Mouse (Mus musculus) megakaryocyte, embryonic 14.5 days (primary cell): ENCODE data around the gene Btnl10. TPM values are rescaled to one million over a fixed set of nuclear protein-coding genes. Genes with fewer than 3 reads are reported as not detected.

Experiments
- H3K27me3 ChIP-seq: replicated peaks from 2 replicates; pipeline ENCODE3; 2012; ENCODE audit warnings: inconsistent platforms
- H3K36me3 ChIP-seq: replicated peaks from 2 replicates; pipeline ENCODE3; 2012; ENCODE audit warnings: low read length, inconsistent platforms, mixed read lengths
- H3K4me1 ChIP-seq: 2 replicates; pipeline ENCODE4 v1.6.1; 2012; ENCODE audit warnings: inconsistent platforms
- H3K4me3 ChIP-seq: replicated peaks from 2 replicates; pipeline ENCODE3; 2012; ENCODE audit warnings: moderate library complexity, mild to moderate bottlenecking, inconsistent platforms
- H3K9me3 ChIP-seq: 2 replicates; pipeline ENCODE4 v1.6.1; 2012; ENCODE audit warnings: inconsistent platforms
- FLI1 ChIP-seq: IDR thresholded peaks from 2 replicates; pipeline ENCODE4 v1.6.1; 2012; ENCODE audit warnings: low read length, inconsistent platforms, mixed read lengths
- GATA1 ChIP-seq: IDR thresholded peaks from 3 replicates; pipeline ENCODE4 v1.6.1; 2012; ENCODE audit warnings: mixed read lengths, low read length, inconsistent platforms, borderline replicate concordance
- polyA plus RNA-seq: library from polyadenylated mRNA; stranded (reverse); fragments of >175 nt; gene quantifications from 2 replicates; pipeline ENCODE4 v1.2.3, GENCODE M21; 2012; ENCODE audit warnings: low replicate concordance; ENCODE audit not compliant: insufficient read depth

Btnl10 gene
- polyA plus RNA-seq: not detected in 2 replicates

DNA sequence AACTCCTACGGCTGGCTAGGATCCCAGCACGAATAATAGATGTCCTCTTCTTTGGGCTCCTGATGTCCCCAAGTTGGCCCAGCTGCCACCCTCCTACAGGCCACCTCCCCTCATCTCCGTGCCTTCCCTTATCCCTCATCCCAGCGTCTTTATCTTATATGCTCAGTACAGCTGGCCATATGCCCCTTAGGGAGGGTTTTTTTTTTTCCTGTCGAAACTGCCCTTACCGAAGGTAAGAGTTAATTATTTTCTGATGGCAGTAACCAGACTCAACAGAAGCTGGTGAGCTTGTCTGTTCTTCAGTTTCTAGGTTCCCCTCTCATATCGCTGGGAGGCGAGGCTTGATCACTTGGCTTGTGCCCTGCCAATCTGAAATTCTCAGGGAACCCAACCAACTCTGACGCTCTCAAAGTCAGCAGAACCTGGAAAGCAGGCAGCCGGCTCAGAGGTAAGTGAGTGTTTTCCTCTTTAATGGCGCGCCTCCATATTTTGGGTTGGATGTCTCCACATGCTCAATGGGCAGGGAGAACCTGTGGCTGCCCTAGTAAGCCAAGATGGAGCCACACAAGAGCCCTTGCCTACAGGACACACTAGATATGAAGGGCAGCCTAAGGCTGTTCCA is at the start of gene Btnl10:
TSS of gene Btnl10 (plus strand) at position 164 of the 622 bp plus-strand sequence.
- no peaks in the 10 kb centered on the region for H3K36me3 ChIP-seq
- TF ChIP-seq FLI1 (no peak), GATA1 (no peak)
- no peaks in the 10 kb centered on the region for H3K9me3 ChIP-seq
- peaks cover 22% of the 10 kb centered on the region for H3K27me3 ChIP-seq
- peak within 1 kb of the TSS; percentile 62 for H3K4me3 ChIP-seq
- peaks cover 45% of the 10 kb centered on the region for H3K4me1 ChIP-seq

DNA sequence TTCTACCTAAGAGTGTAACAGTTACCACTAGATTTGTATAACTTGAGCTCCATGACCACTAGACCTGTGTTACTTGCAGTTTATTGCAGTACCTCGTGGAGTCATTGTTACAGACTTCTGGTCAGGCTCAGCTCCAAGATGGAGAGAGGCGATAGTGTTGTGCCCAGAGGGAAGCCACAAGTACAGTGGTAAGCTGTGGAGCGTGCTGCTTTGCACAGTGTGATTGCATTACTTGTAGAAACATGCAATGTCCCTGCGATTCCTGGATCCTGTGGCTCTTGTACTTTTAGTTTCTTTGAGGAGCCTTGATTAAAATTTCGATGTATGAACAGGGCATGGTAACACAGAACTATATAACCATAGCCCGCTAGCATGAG is 49.8 kb upstream of the Btnl10 start:
- H3K4me3 ChIP-seq: peak overlapping the region; percentile 94
- H3K4me1 ChIP-seq: peaks cover 25% of the 10 kb centered on the region
- peaks cover 27% of the 10 kb centered on the region for H3K36me3 ChIP-seq
- H3K27me3 ChIP-seq: no peaks in the 10 kb centered on the region
- no peak for TF ChIP-seq FLI1
- peaks cover 8% of the 10 kb centered on the region; the same call in 1 of the 2 replicates for H3K9me3 ChIP-seq

DNA sequence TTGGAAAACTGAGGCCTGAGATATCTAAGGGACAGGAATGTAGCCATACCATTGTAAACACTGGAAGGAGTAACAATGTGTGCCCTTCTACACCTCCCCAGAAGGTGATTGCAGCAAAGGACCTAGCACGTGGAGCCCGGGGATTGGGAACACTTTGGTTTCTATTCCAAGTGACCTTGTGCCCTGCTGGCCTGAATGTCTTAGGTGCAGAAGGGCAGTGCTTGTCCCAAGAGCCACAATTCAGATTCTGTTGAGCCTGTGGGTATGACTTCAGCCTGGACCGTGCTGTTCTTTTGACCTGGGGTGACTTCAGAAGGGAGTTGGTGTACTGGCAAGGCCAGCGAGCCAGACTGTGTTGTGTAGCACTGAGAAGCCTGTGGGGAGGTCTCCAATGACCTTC is 46.7 kb upstream of the Btnl10 start:
- no peaks in the 10 kb centered on the region for H3K9me3 ChIP-seq
- no peaks in the 10 kb centered on the region for H3K27me3 ChIP-seq
- peaks cover 31% of the 10 kb centered on the region for H3K36me3 ChIP-seq
- TF ChIP-seq FLI1: no peak
- TF ChIP-seq GATA1: no peak
- H3K4me3 ChIP-seq: no peak overlapping the region
- peaks cover 25% of the 10 kb centered on the region for H3K4me1 ChIP-seq

DNA sequence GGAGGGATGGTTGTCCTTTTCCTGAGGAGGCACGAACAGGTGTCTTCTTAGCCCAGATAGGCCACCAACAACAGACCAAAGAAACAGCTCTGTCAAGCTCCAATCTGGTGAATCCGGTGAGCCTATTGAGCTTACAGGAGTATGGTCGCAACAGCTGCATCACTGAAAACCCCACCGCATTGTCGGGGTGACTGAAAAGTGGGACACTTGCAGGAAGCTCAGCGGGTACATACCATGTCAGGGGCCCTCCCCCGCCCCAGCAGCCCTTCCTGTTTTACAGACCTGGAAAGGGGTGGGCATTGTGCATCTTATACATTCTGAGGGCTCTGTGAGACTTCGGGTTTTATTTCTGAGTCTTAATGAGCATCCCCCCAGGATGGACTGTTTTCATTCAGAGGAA is 34.0 kb upstream of the Btnl10 start:
- peaks cover 49% of the 10 kb centered on the region for H3K36me3 ChIP-seq
- TF ChIP-seq GATA1 (no peak), FLI1 (no peak)
- H3K4me3 ChIP-seq: no peak overlapping the region
- peaks cover 7% of the 10 kb centered on the region for H3K4me1 ChIP-seq
- no peaks in the 10 kb centered on the region for H3K27me3 ChIP-seq
- H3K9me3 ChIP-seq: peaks cover 15% of the 10 kb centered on the region

DNA sequence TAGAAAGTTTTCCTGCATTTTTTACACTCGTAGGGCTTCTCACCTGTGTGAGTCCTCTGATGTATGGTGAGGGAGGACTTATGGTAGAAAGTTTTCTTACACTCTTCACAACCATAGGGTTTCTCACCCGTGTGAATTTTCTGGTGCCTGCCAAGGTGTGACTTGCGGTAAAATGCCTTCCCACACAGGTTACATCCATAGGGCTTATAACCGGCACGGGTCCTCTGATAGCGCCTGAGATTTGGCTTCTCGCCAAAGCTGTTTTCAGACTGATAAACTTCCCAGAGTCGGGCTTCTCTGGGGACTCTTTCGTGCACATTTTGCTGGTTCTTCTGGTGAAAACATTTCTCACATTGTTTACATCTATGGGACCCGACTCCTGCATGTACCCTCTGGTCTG is 27.2 kb upstream of the Btnl10 start:
- Histone ChIP-seq H3K9me3 (peaks cover 20% of the 10 kb centered on the region), H3K4me3 (no peak overlapping the region), H3K4me1 (peaks cover 7% of the 10 kb centered on the region), H3K36me3 (peaks cover 65% of the 10 kb centered on the region), H3K27me3 (no peaks in the 10 kb centered on the region)
- no peak for TF ChIP-seq FLI1
- no peak for TF ChIP-seq GATA1

DNA sequence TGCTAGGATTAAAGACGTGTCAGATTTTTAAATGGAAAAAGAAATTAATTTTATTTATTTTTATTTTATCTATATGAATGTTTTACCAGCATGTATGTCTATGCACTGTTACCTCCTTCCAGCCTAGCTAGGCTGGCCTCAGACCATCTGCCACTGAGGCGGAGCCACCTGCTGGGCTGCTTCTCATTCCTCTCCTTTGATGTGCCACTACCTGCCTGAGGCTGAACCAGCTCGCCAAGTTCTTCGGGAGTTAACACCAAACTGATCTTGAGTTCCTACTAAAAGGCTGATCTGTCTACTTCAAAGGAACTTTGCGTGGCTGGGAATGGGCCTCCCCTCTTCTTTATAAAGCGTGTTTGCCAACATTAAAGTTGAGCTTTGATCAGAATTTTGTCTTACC is 23.3 kb upstream of the Btnl10 start:
- H3K4me1 ChIP-seq: 0 out of 2 replicates have a peak, but pooled peaks cover 3% of the 10 kb centered on the region
- H3K36me3 ChIP-seq: peaks cover 83% of the 10 kb centered on the region
- TF ChIP-seq GATA1 (no peak), FLI1 (no peak)
- H3K4me3 ChIP-seq: no peak overlapping the region
- H3K27me3 ChIP-seq: no peaks in the 10 kb centered on the region
- H3K9me3 ChIP-seq: peaks cover 5% of the 10 kb centered on the region

DNA sequence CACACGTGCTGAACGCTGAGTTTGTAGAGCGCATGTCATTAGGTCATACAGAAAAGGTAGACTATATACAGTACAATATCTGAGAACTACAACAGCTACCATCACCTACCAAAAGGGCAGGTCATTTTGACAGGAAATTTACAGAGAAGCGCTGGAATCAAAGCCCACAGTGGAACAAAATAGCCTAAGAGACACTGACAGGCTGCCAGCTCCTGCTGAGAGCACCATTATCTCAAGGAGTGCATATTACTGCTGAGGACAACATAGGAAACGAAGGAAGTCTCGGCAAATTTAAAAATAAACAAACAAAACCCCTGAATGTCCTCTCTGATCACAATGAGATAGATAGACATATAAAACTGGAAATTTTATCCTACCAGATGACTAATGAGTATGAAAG is 20.2 kb upstream of the Btnl10 start:
- no peak for TF ChIP-seq FLI1
- TF ChIP-seq GATA1: no peak
- H3K4me3 ChIP-seq: no peak overlapping the region
- H3K4me1 ChIP-seq: peaks cover 12% of the 10 kb centered on the region
- H3K36me3 ChIP-seq: peaks cover 79% of the 10 kb centered on the region
- no peaks in the 10 kb centered on the region for H3K27me3 ChIP-seq
- H3K9me3 ChIP-seq: no peaks in the 10 kb centered on the region

DNA sequence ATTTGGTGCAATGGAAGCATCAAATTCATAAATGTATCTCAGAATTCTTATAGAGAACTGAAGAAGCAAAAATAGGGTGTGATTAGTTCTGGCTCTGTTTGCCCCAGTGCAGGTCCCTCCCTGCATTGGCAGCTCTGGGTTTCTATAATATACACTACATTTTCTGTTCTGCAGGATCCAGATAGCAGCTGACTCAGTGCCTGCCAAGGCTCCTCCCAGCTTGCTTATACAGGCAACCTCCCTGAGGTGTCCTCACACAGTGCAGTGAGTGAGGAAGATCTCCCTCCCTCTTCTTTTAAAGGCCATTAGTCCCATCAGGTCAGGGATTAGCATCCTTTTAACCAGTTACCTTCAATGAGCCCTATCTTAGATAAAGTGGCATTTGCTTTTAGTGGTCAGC is 16.6 kb upstream of the Btnl10 start:
- no peak for TF ChIP-seq FLI1
- no peak for TF ChIP-seq GATA1
- no peaks in the 10 kb centered on the region for H3K27me3 ChIP-seq
- no peak overlapping the region for H3K4me3 ChIP-seq
- peaks cover 59% of the 10 kb centered on the region for H3K36me3 ChIP-seq
- H3K4me1 ChIP-seq: peaks cover 26% of the 10 kb centered on the region
- H3K9me3 ChIP-seq: no peaks in the 10 kb centered on the region

DNA sequence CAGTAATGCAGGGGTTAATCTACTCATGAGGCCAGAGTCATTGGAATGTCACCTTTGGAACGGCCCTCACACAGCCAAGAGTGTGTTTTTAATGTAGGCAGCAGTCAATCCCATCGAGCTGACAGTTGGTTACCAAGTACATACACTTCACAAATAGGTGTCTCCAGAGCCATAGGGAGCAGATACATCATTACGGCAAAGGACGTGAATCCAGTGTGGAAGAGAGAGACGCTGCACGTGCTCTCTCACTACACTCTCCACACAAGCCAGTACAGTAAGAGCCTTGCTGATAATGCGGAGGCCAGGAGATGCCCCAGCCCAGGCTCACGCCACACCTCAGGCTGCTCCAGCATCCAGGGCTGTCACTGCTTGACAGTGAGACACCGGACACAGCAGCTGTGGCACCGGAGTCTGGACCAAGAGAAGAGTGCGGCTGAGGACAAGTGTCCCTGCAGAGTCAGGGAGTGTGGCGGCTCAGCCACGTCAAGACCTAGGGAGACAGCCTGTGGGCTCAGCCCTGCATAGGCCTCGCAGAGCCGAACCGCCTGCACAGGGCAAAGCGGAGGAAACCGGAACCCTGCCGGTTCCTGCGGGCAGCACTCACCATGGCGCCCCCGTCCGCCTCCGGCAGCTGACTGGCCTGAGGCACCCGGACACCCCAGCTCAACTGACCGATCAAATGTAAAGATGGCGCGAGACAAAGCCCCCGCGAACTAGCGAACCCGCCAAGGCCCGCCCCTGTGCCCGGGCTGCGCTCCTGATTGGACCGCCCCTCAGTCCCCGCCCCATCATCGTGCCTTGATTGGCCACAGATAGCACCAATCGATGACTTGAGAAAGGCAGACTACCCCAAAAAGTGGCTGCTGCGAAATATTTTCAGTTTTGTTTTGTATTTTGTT is 13.9 kb upstream of the Btnl10 start, which contains the start of gene Zfp39:
TSS of gene Zfp39 (minus strand) at position 715 of the 899 bp plus-strand sequence.
- Histone ChIP-seq H3K36me3 (peaks cover 36% of the 10 kb centered on the region), H3K4me3 (peak within 1 kb of the TSS; percentile 92), H3K9me3 (no peaks in the 10 kb centered on the region), H3K27me3 (peaks cover 8% of the 10 kb centered on the region), H3K4me1 (peaks cover 23% of the 10 kb centered on the region)
- TF ChIP-seq GATA1: no peak
- no peak for TF ChIP-seq FLI1

DNA sequence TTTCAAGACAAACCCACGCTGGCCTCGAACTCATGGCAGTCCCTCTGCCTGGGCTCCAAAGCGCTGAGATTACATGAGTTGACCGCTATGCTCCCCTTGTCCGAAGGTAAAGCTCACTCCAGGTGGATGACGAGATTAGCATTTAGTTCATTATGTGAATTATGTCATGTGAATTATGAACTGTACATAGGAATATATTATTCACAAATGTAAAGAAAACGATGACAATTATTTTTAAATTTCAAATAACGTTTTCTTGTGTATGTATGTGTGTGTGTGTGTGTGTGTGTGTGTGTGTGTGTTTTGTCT is 13.3 kb upstream of the Btnl10 start:
- peaks cover 25% of the 10 kb centered on the region for H3K4me1 ChIP-seq
- H3K27me3 ChIP-seq: peaks cover 11% of the 10 kb centered on the region
- TF ChIP-seq FLI1: no peak
- no peak for TF ChIP-seq GATA1
- peaks cover 30% of the 10 kb centered on the region for H3K36me3 ChIP-seq
- H3K9me3 ChIP-seq: no peaks in the 10 kb centered on the region
- H3K4me3 ChIP-seq: peak overlapping the region; percentile 92
